Mouse (Mus musculus) cerebellum, adult 2 months (tissue): ENCODE data around the gene Mef2b.

Experiments used
- CTCF ChIP-seq: fragments of 200-500 bp; IDR thresholded peaks from 2 replicates; pipeline ENCODE4 v1.5.1; 2011; ENCODE audit warnings: low read depth, mild to moderate bottlenecking, control low read depth, low read length, moderate library complexity, borderline replicate concordance; ENCODE audit not compliant: insufficient read depth
- POLR2A ChIP-seq: fragments of 200-500 bp; IDR thresholded peaks from 2 replicates; pipeline ENCODE4 v1.6.1; 2011; ENCODE audit warnings: low read length, control low read depth, borderline replicate concordance; ENCODE audit not compliant: insufficient read depth

DNA sequence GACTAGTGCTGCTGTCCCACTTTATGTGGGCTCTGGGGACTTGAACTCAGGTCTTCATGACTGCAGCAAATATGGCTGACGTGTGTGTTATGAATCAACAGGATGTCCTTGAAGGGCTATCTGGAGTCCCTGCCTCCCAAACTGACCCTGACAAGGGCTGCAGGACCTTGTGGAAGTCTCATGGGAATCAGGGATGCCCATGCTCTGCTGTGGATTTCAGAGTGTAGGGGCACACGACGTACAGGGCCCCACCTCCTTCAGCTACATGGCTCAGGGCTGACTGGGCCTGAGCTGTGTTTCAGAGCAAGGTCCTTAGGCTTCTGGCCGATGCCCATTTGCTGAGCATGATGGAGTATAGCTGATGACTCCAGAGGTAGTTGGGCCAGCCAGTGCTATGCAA lies 43.7 kb downstream of the Mef2b start:
- TF ChIP-seq CTCF: no peak
- no peak for TF ChIP-seq POLR2A
